Mouse (Mus musculus): ENCODE data around the gene Olfr689. TPM values are rescaled to one million over a fixed set of nuclear protein-coding genes. Genes with fewer than 3 reads are reported as not detected.
"Not testable (repeated sequence)": the region's sequence is repeated elsewhere in the genome, so short reads cannot be mapped to it uniquely, and the experiment has no call there.

The Olfr689 gene
- not detected in 2 replicates for polyA plus RNA-seq (2015; fragmentation: Nextera tagmentation; extraction: Ambion mirVana)

DNA sequence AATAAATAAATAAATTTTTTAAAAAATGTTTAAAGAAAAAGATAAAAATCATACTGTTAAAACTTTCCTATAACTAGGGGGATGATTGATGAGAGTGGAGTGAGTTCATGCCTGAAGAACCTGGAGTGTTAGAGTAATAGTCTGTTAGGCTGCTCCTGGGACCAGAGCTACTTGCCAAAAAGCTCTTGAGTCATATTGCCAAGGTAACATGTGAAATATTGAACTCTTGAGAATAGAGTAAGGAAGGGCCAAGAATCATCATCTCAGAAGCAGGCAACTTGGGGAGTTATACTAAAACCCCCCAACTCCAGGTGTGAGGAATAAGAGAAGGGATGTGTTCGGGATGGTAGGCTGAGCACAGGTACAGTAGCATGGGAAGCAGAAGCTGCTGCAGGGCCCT lies at the start of gene Olfr689:
TSS of gene Olfr689 (plus strand) at position 301 of the 400 bp plus-strand sequence.
- Histone ChIP-seq H3K4me2 (no peak within 1 kb of the TSS), H3K9ac (no peak within 1 kb of the TSS), H3K9me3 (replicated peaks) (no peaks in the 10 kb centered on the region), H3K4me3 (no peak within 1 kb of the TSS), H3K36me3 (no peaks in the 10 kb centered on the region), H3K27ac (no peak within 1 kb of the TSS), H3K4me1 (replicated peaks) (no peaks in the 10 kb centered on the region), H3K27me3 (no peaks in the 10 kb centered on the region)
- WGBS = 42% methylated on average over 1 of the region's 1 CpGs
- no peak for ATAC-seq (replicated peaks; ENCODE audit: insufficient number of reproducible peaks, insufficient read depth, low FRiP score, low read depth)

DNA sequence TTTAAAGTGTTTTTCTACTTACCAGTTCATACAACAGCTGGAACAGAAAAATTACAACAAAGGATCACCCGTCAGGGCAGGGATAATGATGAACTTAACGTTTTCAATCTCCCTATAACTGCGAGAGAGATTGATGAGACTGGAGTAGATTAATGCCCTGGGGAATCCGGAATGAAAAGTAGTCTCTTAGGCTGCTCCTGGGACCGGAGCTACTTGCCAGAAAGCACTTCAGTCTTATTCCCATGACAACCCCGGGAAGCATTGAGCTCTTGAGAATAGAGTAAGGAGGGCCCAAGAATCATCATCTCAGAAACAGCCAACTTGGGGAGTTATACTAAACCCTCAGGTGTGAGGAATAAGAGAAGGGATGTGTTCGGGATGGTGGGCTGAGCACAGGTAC lies 38.5 kb upstream of the Olfr689 start:
- no peak overlapping the region for H3K9ac ChIP-seq
- no peaks in the 10 kb centered on the region for H3K9me3 ChIP-seq (replicated peaks)
- H3K4me1 ChIP-seq (replicated peaks) = no peaks in the 10 kb centered on the region
- H3K4me2 ChIP-seq = no peak overlapping the region
- 69% methylated on average over 7 of the region's 7 CpGs for WGBS
- no peak for ATAC-seq (replicated peaks; ENCODE audit: insufficient number of reproducible peaks, insufficient read depth, low FRiP score, low read depth)
- no peaks in the 10 kb centered on the region for H3K36me3 ChIP-seq
- H3K27ac ChIP-seq = no peak overlapping the region
- no peak overlapping the region for H3K4me3 ChIP-seq
- no peaks in the 10 kb centered on the region for H3K27me3 ChIP-seq

DNA sequence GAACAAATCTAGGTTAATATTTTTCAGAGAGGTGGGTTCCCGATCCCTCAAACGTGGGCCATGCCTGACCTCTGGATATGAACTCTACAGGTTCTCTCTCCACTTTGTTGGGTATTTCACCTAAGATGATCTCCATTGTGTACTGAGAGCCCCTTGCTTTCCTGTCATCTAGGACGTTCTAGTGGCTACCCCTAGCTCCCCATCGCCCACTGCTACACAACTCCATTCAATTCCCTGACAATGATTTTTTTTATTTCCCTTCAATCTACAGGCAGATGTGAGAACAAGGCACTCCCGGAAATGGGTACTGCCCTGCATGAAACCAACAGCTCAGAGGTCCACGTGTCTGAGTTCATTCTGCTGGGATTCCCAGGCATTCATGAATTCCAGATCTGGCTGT lies 23.2 kb upstream of the Olfr689 start, which contains the start of gene Olfr688:
TSS of gene Olfr688 (plus strand) at position 301 of the 400 bp plus-strand sequence.
- no peak for ATAC-seq (replicated peaks; ENCODE audit: insufficient number of reproducible peaks, insufficient read depth, low FRiP score, low read depth)
- Histone ChIP-seq H3K4me2 (no peak within 1 kb of the TSS), H3K36me3 (no peaks in the 10 kb centered on the region), H3K4me3 (no peak within 1 kb of the TSS), H3K4me1 (replicated peaks) (no peaks in the 10 kb centered on the region), H3K27me3 (no peaks in the 10 kb centered on the region), H3K9me3 (replicated peaks) (no peaks in the 10 kb centered on the region), H3K27ac (no peak within 1 kb of the TSS), H3K9ac (no peak within 1 kb of the TSS)
- 73% methylated on average over 6 of the region's 6 CpGs for WGBS

DNA sequence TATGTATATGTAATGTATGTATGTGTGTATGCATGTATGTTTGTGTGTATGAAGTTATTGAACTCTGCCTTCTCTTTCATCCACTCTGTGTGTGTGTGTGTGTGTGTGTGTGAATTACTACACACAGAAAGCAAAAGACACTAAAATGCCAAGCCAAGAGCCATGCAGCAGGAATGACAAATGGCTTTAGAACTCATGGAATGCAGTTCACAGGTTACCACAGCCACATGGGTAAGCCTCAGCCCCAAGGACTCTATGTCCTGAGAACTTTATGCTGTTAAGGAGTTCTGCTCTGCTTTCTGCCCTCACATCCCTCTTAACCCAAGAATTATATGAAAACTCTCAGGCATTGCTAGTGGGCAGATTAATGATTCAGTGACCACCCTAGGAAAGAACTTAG lies 20.9 kb upstream of the Olfr689 start:
- no peak overlapping the region for H3K4me3 ChIP-seq
- H3K9ac ChIP-seq = no peak overlapping the region
- H3K36me3 ChIP-seq = no peaks in the 10 kb centered on the region
- no peak for ATAC-seq (replicated peaks; ENCODE audit: insufficient number of reproducible peaks, insufficient read depth, low FRiP score, low read depth)
- no peak overlapping the region for H3K27ac ChIP-seq
- no peaks in the 10 kb centered on the region for H3K27me3 ChIP-seq
- no peak overlapping the region for H3K4me2 ChIP-seq
- no peaks in the 10 kb centered on the region for H3K9me3 ChIP-seq (replicated peaks)
- H3K4me1 ChIP-seq (replicated peaks) = no peaks in the 10 kb centered on the region

DNA sequence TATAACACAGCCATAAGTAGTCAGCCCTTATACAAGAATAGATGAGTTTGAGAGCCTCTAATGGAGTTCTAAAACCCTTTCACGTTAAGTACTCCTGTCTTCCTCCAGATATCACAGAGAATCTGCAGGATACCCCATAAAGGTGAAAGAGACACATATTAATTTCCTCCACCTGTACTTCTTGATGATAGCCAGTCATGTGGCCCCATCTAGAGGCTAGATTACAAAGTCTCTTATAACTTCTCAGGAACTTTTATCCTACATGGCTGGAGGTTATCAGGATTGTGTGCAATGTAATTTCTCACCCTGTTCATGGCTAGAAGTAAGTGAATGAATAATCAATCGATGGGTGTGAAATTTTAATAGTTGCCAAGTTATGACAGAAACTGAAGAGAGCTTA lies 14.3 kb downstream of the Olfr689 start:
- no peak overlapping the region for H3K9ac ChIP-seq
- H3K4me3 ChIP-seq = no peak overlapping the region
- WGBS = 61% methylated on average over 2 of the region's 2 CpGs
- no peak for ATAC-seq (replicated peaks; ENCODE audit: insufficient number of reproducible peaks, insufficient read depth, low FRiP score, low read depth)
- no peaks in the 10 kb centered on the region for H3K36me3 ChIP-seq
- no peaks in the 10 kb centered on the region for H3K9me3 ChIP-seq (replicated peaks)
- no peaks in the 10 kb centered on the region for H3K27me3 ChIP-seq
- no peaks in the 10 kb centered on the region for H3K4me1 ChIP-seq (replicated peaks)
- no peak overlapping the region for H3K4me2 ChIP-seq
- no peak overlapping the region for H3K27ac ChIP-seq

DNA sequence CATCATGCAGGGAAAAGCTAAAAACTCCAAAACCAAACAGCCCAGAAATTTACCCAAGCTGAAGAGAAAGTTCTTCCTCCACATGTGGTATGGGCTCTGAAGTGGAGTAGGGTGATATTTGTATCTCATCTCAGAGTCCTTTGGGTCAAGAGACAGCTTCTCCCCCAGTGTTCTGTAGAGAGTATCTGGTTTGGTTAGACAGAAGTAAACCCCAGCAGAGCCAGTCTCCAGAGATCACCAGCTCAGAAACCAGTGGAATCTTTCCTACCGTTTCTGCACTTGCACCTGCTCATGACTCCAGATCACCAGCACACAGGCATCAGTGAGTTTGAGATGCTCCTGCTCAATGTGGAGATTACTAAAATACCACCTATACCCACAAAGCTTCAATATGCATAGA lies 23.0 kb downstream of the Olfr689 start, which contains the start of gene Olfr690:
TSS of gene Olfr690 (minus strand) at position 101 of the 400 bp plus-strand sequence.
- Histone ChIP-seq H3K27me3 (no peaks in the 10 kb centered on the region), H3K9ac (no peak within 1 kb of the TSS), H3K4me3 (no peak within 1 kb of the TSS), H3K4me1 (replicated peaks) (no peaks in the 10 kb centered on the region), H3K27ac (no peak within 1 kb of the TSS), H3K4me2 (no peak within 1 kb of the TSS), H3K36me3 (no peaks in the 10 kb centered on the region), H3K9me3 (replicated peaks) (no peaks in the 10 kb centered on the region)
- no peak for ATAC-seq (replicated peaks; ENCODE audit: insufficient number of reproducible peaks, insufficient read depth, low FRiP score, low read depth)
- WGBS = 73% methylated on average over 1 of the region's 1 CpGs

DNA sequence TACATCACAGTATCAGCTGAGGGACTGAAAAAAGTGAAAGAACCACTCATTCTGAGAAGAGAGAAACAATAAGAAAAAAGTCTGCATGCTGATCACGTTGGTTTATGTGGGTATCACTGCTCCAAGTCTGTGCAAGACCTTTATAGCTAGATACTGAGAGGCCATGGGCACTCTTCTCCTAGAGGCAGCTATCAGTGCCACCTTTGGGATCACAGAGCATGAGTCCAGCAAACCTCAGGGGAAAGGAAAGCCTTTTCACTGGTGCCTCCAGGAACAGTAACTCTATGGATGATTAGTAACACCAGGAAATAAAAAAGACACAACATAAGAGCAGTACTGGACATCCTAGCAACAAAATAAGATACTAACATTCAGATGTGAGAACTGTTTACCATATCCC lies 31.2 kb downstream of the Olfr689 start, which contains the start of gene Olfr691:
TSS of gene Olfr691 (minus strand) at position 101 of the 400 bp plus-strand sequence.
- Histone ChIP-seq H3K4me2 (no peak within 1 kb of the TSS), H3K27ac (no peak within 1 kb of the TSS), H3K27me3 (no peaks in the 10 kb centered on the region), H3K4me3 (no peak within 1 kb of the TSS), H3K36me3 (no peaks in the 10 kb centered on the region), H3K9ac (no peak within 1 kb of the TSS), H3K9me3 (replicated peaks) (no peaks in the 10 kb centered on the region), H3K4me1 (replicated peaks) (no peaks in the 10 kb centered on the region)
- ATAC-seq (replicated peaks; ENCODE audit: insufficient number of reproducible peaks, insufficient read depth, low FRiP score, low read depth) = no peak
- 44% methylated on average over 1 of the region's 1 CpGs for WGBS

DNA sequence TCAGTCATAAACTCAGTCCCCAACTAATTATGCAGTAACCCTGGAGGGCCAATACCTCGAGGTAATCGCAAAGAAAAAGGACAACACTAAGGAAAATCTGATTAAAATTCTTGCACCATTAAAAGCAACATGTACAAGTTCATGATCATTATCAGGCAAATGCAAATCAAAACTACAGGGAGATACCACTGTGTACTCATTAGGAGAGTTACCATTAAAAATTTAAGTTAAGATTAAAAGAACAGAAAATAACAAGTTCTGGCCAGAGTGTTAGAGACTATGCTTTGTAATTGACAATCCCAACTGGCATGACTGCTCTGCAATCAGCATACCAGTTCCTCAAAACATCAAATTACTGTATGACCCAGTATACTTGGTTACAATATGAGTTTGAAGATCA lies 31.8 kb downstream of the Olfr689 start:
- 76% methylated on average over 2 of the region's 2 CpGs for WGBS
- Histone ChIP-seq H3K36me3 (no peaks in the 10 kb centered on the region), H3K4me1 (replicated peaks) (no peaks in the 10 kb centered on the region), H3K27me3 (no peaks in the 10 kb centered on the region), H3K27ac (no peak overlapping the region), H3K4me2 (no peak overlapping the region), H3K4me3 (no peak overlapping the region), H3K9me3 (replicated peaks) (no peaks in the 10 kb centered on the region), H3K9ac (no peak overlapping the region)
- ATAC-seq (replicated peaks; ENCODE audit: insufficient number of reproducible peaks, insufficient read depth, low FRiP score, low read depth) = no peak

DNA sequence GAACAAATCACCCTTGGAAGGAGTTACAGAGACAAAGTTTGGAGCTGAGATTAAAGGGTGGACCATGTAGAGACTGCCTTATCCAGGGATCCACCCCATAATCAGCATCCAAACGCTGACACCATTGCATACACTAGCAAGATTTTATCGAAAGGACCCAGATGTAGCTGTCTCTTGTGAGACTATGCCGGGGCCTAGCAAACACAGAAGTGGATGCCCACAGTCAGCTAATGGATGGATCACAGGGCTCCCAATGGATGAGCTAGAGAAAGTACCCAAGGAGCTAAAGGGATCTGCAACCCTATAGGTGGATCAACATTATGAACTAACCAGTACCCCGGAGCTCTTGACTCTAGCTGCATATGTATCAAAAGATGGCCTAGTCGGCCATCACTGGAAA lies 45.1 kb downstream of the Olfr689 start:
- not testable (repeated sequence) for H3K9me3 ChIP-seq (replicated peaks); H3K4me2 ChIP-seq; H3K27me3 ChIP-seq; ATAC-seq (replicated peaks; ENCODE audit: insufficient number of reproducible peaks, insufficient read depth, low FRiP score, low read depth); H3K27ac ChIP-seq; H3K36me3 ChIP-seq; H3K4me3 ChIP-seq; H3K9ac ChIP-seq; H3K4me1 ChIP-seq (replicated peaks)
- WGBS = no CpG with 5 or more reads among the region's 5 CpGs

DNA sequence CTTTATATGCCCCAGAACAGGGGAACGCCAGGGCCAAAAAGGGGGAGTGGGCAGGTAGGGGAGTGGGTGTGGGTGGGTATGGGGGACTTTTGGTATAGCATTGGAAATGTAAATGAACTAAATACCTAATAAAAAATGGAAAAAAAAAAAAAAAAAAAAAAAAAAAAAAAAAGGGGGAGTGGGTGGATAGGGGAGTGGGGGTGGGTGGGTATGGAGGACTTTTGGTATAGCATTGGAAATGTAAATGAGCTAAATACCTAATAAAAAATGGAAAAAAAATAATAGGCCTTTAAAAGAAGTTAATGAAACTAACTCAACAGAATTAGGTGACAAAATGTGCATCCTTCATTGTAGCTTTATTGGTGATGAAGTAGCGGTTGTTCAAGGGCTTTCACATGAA lies 45.5 kb downstream of the Olfr689 start:
- not testable (repeated sequence) for H3K4me1 ChIP-seq (replicated peaks); ATAC-seq (replicated peaks; ENCODE audit: insufficient number of reproducible peaks, insufficient read depth, low FRiP score, low read depth)
- WGBS = 90% methylated on average over 1 of the region's 2 CpGs

DNA sequence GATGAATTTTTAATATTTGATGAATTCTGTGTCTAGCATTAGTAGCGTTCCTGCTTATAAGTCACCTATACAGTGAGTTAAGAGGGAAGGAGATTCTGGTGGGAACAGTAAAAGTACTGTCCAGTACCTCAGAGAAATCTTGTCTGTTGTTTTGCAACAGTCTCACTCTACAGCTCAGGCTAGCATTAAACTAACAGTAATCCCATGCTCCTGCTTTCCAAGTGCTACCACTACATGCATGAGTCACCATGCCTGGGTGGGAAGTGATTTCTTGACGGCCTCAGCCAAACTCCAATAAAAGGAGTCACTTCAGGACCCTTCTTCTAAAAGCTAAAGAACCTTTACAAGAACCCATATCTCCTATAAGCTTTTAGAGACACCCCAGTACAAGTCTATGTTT lies 50.7 kb downstream of the Olfr689 start:
- Histone ChIP-seq H3K27me3 (no peaks in the 10 kb centered on the region), H3K4me1 (replicated peaks) (no peaks in the 10 kb centered on the region), H3K4me3 (no peak overlapping the region), H3K4me2 (no peak overlapping the region), H3K9ac (no peak overlapping the region), H3K36me3 (no peaks in the 10 kb centered on the region), H3K9me3 (replicated peaks) (no peaks in the 10 kb centered on the region), H3K27ac (no peak overlapping the region)
- 71% methylated on average over 2 of the region's 2 CpGs for WGBS
- no peak for ATAC-seq (replicated peaks; ENCODE audit: insufficient number of reproducible peaks, insufficient read depth, low FRiP score, low read depth)

More for the DNA sequence above, 45.5 kb downstream of the Olfr689 start:
- not testable (repeated sequence) for H3K4me3 ChIP-seq; H3K9ac ChIP-seq; H3K36me3 ChIP-seq; H3K27ac ChIP-seq; H3K27me3 ChIP-seq; H3K4me2 ChIP-seq; H3K9me3 ChIP-seq (replicated peaks)

DNA sequence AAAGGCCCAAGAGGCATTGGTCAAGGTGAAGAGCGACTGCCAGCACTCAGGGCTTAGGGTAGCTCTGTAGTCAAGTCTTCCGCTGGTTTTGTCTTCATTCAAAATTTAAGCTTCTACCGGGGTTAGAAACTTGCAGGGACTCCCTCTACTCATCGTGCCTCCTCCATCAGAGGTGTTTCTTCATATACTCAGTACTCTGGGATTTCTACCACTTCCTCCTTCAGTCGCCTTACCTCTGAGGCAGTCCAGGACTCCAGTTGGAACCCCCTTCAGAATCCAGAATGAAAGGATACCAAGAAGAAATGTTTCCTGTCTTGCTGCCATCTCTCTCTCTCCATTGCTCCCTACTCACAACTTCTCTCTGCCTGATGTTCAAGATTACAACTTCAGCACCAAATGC lies 56.3 kb downstream of the Olfr689 start:
- Histone ChIP-seq H3K36me3 (no peaks in the 10 kb centered on the region), H3K9ac (no peak overlapping the region), H3K27me3 (no peaks in the 10 kb centered on the region), H3K4me2 (no peak overlapping the region), H3K27ac (no peak overlapping the region), H3K4me1 (replicated peaks) (no peaks in the 10 kb centered on the region), H3K4me3 (no peak overlapping the region), H3K9me3 (replicated peaks) (no peaks in the 10 kb centered on the region)
- WGBS = 80% methylated on average over 5 of the region's 5 CpGs
- ATAC-seq (replicated peaks; ENCODE audit: insufficient number of reproducible peaks, insufficient read depth, low FRiP score, low read depth) = no peak
